Mouse (Mus musculus): ENCODE measurements around the gene Tmem82.

DNA sequence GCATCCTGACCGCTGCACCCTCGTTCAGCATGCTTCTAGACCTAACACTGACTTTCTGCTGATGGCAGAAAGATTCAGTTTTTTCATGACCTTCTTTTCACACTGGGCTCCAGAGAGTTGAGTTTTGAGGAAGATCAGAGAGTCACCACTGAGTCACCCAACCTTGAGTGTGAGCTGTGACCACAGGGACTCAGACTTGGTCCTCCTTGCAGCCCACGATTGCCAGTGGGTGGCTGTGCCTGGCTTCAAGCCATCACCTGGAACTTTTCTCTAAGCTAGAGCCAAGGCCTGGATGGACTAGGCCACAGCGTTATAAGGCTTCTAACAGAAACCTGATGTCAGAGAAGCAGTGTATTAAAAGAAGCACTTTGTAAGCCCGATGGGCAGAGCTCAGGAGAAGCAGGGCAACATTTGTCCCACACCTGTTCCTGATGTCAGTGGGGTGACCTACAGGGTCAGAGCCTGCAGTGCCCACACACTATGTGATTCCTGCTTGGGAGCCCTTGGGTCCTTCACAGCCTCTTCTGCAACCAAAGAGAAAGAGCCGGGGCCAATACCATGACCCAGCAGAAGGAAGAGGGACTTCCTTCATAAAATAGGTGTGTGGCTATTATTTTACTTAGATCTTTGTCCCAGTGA, 40.5 kb upstream of the Tmem82 start:
- TF ChIP-seq POLR2A (IDR thresholded peaks at IDR 0.05; ENCODE audit: low read depth, low read length) (no peak), CTCF (conservative IDR thresholded peaks at IDR 0.05; ENCODE audit: insufficient read depth, insufficient read length, low read depth, low read length) (no peak)

Data from kidney, adult 2 months (tissue).